12 mouse cellular contexts compared by ENCODE assay signal in genomic region chr5:121112390-121112789, GRCm38 (mm10).
DNase-seq lines count a peak whose midpoint lies in the region; ATAC-seq and TF ChIP-seq lines count a peak whose summit lies in the region.
"Had no signal": no experiment of that assay in that cellular context is flagged by ENCODE, and none has a peak within 500 bp of the region (broad histone marks: within the 10 kb centered on the region; RNA-seq: fewer than 3 reads in every experiment).

No protein-coding gene starts in this region.

- no peaks in the 10 kb centered on the region for H3K4me1 ChIP-seq in liver, adult 2 months (ENCODE audit: control insufficient read depth, insufficient read depth, low read length)
- H3K4me1 ChIP-seq in liver, embryonic 11.5 days (replicated peaks; ENCODE audit: control insufficient read depth, insufficient read depth, low read length), result no peaks in the 10 kb centered on the region
- no peaks in the 10 kb centered on the region for H3K4me1 ChIP-seq in MEL (ENCODE audit: control insufficient read depth in 1 of 2, insufficient read depth in 2 of 2, low read length in 2 of 2)

- peak; percentile 21 for DNase-seq in embryo, embryonic 11 days
- no peak for DNase-seq in embryo, embryonic 10 days (ENCODE audit: low spot score)
- DNase-seq in liver, adult 2 months (ENCODE audit: extremely low read depth, low read depth, low spot score), result no peak
- DNase-seq in liver, embryonic 11.5 days (ENCODE audit: low spot score), result no peak
- DNase-seq in MEL (ENCODE audit: low read depth, low spot score), result no peak
- DNase-seq in retina, embryonic 14.5 days (ENCODE audit: low spot score), result peak; percentile 22
- no peak for DNase-seq in adrenal gland, postnatal 25 days
- no peak for DNase-seq in ovary, postnatal 14 days (ENCODE audit: low spot score)
- DNase-seq: adrenal gland, postnatal 36 days; cerebellum, postnatal 36 days had no signal

- H3K9ac ChIP-seq in liver, adult 2 months (ENCODE audit: low read depth, low read length), result no peak overlapping the region
- no peak overlapping the region for H3K9ac ChIP-seq in liver, embryonic 11.5 days (ENCODE audit: low read depth, low read length)
- H3K9ac ChIP-seq in MEL (ENCODE audit: control insufficient read depth, low read depth, low read length, poor library complexity, severe bottlenecking), result no peak overlapping the region
- H3K9ac ChIP-seq: heart, embryonic 15.5 days; limb, embryonic 12.5 days had no signal

- TF ChIP-seq POLR2A in liver, adult 2 months (IDR thresholded peaks at IDR 0.05; ENCODE audit: extremely low read depth, insufficient read depth, low read length), result no peak
- TF ChIP-seq POLR2A in MEL (IDR thresholded peaks at IDR 0.05; ENCODE audit: control insufficient read depth in 1 of 2, insufficient read depth in 1 of 2, low read depth in 1 of 2, low read length in 2 of 2, poor library complexity in 1 of 2), result no peak

- ATAC-seq in liver, embryonic 11.5 days (replicated peaks; ENCODE audit: low FRiP score), result no peak

- no peaks in the 10 kb centered on the region for H3K79me2 ChIP-seq in liver, adult 2 months (ENCODE audit: control insufficient read depth, insufficient read depth, low read length)
- H3K79me2 ChIP-seq in MEL (ENCODE audit: control insufficient read depth, insufficient read depth, low read length, poor library complexity), result no peaks in the 10 kb centered on the region

- no peak for TF ChIP-seq EP300 in MEL (IDR thresholded peaks at IDR 0.05; ENCODE audit: low read depth in 1 of 2, low read length in 2 of 2)

- H3K27me3 ChIP-seq in liver, adult 2 months (ENCODE audit: control insufficient read depth, insufficient read depth, low read length), result no peaks in the 10 kb centered on the region
- no peaks in the 10 kb centered on the region for H3K27me3 ChIP-seq in liver, embryonic 11.5 days (replicated peaks; ENCODE audit: control insufficient read depth, insufficient read depth, low read length)
- H3K27me3 ChIP-seq in MEL (ENCODE audit: control insufficient read depth in 1 of 2, insufficient read depth in 2 of 2, low read length in 2 of 2), result no peaks in the 10 kb centered on the region
- H3K27me3 ChIP-seq: heart, embryonic 15.5 days; limb, embryonic 12.5 days had no signal

- WGBS in liver, adult 2 months, result 66% methylated on average over 5 of the region's 5 CpGs
- 57% methylated on average over 5 of the region's 5 CpGs for WGBS in liver, embryonic 11.5 days

- H3K27ac ChIP-seq in liver, adult 2 months (replicated peaks; ENCODE audit: insufficient read depth, low read depth, low read length), result no peak overlapping the region
- no peak overlapping the region for H3K27ac ChIP-seq in liver, embryonic 11.5 days (ENCODE audit: low read depth, low read length)
- no peak overlapping the region for H3K27ac ChIP-seq in MEL (ENCODE audit: control insufficient read depth, low read depth, low read length)
- H3K27ac ChIP-seq: heart, embryonic 15.5 days; limb, embryonic 12.5 days had no signal

- no peak overlapping the region for H3K4me2 ChIP-seq in liver, embryonic 11.5 days
- H3K4me2 ChIP-seq: heart, embryonic 15.5 days; limb, embryonic 12.5 days had no signal

- no peaks in the 10 kb centered on the region for H3K36me3 ChIP-seq in liver, adult 2 months (ENCODE audit: control insufficient read depth, insufficient read depth, low read length)
- H3K36me3 ChIP-seq in liver, embryonic 11.5 days (ENCODE audit: control insufficient read depth, insufficient read depth, low read length), result no peaks in the 10 kb centered on the region
- H3K36me3 ChIP-seq in MEL (ENCODE audit: control insufficient read depth in 1 of 2, insufficient read depth in 2 of 2, low read length in 2 of 2), result no peaks in the 10 kb centered on the region
- H3K36me3 ChIP-seq: heart, embryonic 15.5 days; limb, embryonic 12.5 days had no signal

- no peak overlapping the region for H3K4me3 ChIP-seq in liver, adult 2 months (ENCODE audit: insufficient read depth, low read depth, low read length)
- H3K4me3 ChIP-seq in liver, embryonic 11.5 days (ENCODE audit: low read depth, low read length), result no peak overlapping the region
- H3K4me3 ChIP-seq in MEL (ENCODE audit: control insufficient read depth in 1 of 2, insufficient read depth in 1 of 2, low read depth in 2 of 2, low read length in 2 of 2), result no peak overlapping the region
- H3K4me3 ChIP-seq: heart, embryonic 15.5 days; limb, embryonic 12.5 days had no signal

- no peak for TF ChIP-seq RAD21 in MEL (IDR thresholded peaks at IDR 0.05; ENCODE audit: low read depth, low read length)

- TF ChIP-seq CTCF in liver, adult 2 months (IDR thresholded peaks at IDR 0.05; ENCODE audit: low read depth, low read length), result peak; percentile 21; the same call in 1 of the 2 replicates
- peak; percentile 13 to 40 (median 35); a peak in 4 of 6 replicates for TF ChIP-seq CTCF in MEL (IDR thresholded peaks at IDR 0.05 in 2 of 3, conservative IDR thresholded peaks at IDR 0.05 in 1 of 3; ENCODE audit: control insufficient read depth in 1 of 3, insufficient read depth in 1 of 3, low read depth in 2 of 3, low read length in 3 of 3, poor library complexity in 1 of 3, severe bottlenecking in 1 of 3)

- H3K9me3 ChIP-seq in liver, embryonic 11.5 days (ENCODE audit: control insufficient read depth, low read length), result no peaks in the 10 kb centered on the region
- no peaks in the 10 kb centered on the region for H3K9me3 ChIP-seq in MEL (replicated peaks; ENCODE audit: insufficient read depth, low read length)
- H3K9me3 ChIP-seq: heart, embryonic 15.5 days; limb, embryonic 12.5 days had no signal

TF ChIP-seq in MEL, 35 proteins besides CTCF, POLR2A, EP300 and RAD21:
- TF ChIP-seq USF2 (IDR thresholded peaks at IDR 0.05; ENCODE audit: borderline replicate concordance in 1 of 2, insufficient read depth in 1 of 2, low read depth in 1 of 2, low read length in 2 of 2) (no peak), NELFE (IDR thresholded peaks at IDR 0.05; ENCODE audit: low read depth, low read length) (no peak), TBP (IDR thresholded peaks at IDR 0.05; ENCODE audit: low read depth, low read length) (no peak)

Comparison
In these comparisons a context has a peak if more than half of its experiments do, and no peak if none do; other contexts are left out.
1. DNase-seq: peak in embryo, embryonic 11 days (single experiment) and retina, embryonic 14.5 days (single experiment); none in embryo, embryonic 10 days (single experiment), liver, adult 2 months (single experiment), liver, embryonic 11.5 days (single experiment), MEL (single experiment), adrenal gland, postnatal 25 days (single experiment) and ovary, postnatal 14 days (single experiment).